Mouse (Mus musculus) stomach, postnatal 0 days (tissue): ENCODE results near the gene Man2b1.

Experiments
- CTCF ChIP-seq: IDR thresholded peaks from 2 replicates; pipeline ENCODE4 v1.5.1; 2016; ENCODE audit warnings: antibody characterized with exemption, low read depth, mild to moderate bottlenecking, moderate library complexity
- EP300 ChIP-seq: optimal IDR thresholded peaks from 2 replicates; pipeline ENCODE3; 2016; ENCODE audit warnings: antibody characterized with exemption

DNA sequence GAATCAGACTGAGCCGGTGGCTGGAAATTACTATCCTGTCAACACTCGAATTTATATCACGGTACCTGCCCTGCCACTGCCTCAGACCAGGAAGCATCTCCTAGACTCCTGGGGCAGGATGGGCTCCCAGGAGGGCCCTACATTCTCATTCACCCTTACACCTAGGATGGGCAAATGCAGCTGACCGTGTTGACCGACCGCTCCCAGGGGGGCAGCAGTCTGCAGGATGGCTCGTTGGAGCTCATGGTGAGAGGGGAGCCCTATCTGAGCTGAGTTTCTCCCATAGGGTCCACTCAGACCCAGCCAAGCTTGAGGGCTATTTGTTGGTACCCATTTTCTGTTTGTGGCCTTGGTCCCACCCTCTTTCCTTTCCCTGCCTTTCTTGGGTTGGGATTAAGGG, 12.5 kb downstream of the Man2b1 start:
- TF ChIP-seq CTCF (no peak), EP300 (no peak)
